Mouse (Mus musculus) effector memory CD4-positive, alpha-beta T cell, adult 5 months (primary cell): ENCODE data around the gene Nsf. TPM values are rescaled to one million over a fixed set of nuclear protein-coding genes. Genes with fewer than 3 reads are reported as not detected.

Experiments used
- polyA plus RNA-seq: library from polyadenylated mRNA; unstranded; fragments of 100-300 nt; shearing (Covaris generic); gene quantifications from one replicate; pipeline ENCODE4 v1.2.1, GENCODE M21; 2017

Nsf gene
- 66.2 TPM for polyA plus RNA-seq

GRCm38 (mm10) chr11:103953896-103954292, at the start of gene Nsf:
Gene Nsf, minus strand, starts transcription at chr11:103954056.

GRCm38 (mm10) chr11:103773387-103774227, 180.2 kb downstream of the Nsf start, which contains the start of gene Wnt3:
Gene Wnt3, plus strand, starts transcription at chr11:103774150.

Other genes starting within 250 kb of the Nsf start
- not detected for gene Wnt9b, start 204.2 kb downstream of the Nsf start, polyA plus RNA-seq
- 0.16 TPM for gene Wnt3, start 179.9 kb downstream of the Nsf start, polyA plus RNA-seq
- gene Arf2, start 12.7 kb upstream of the Nsf start, polyA plus RNA-seq: 19.1 TPM
- gene Crhr1, start 178.8 kb upstream of the Nsf start, polyA plus RNA-seq: not detected
- not detected for gene Sppl2c, start 232.3 kb upstream of the Nsf start, polyA plus RNA-seq